Mouse (Mus musculus): Measurements from ENCODE around the gene Aldh1b1. TPM values are rescaled to one million over a fixed set of nuclear protein-coding genes. Genes with fewer than 3 reads are reported as not detected.

Gene Aldh1b1
- polyA plus RNA-seq (2015; fragmentation: Nextera tagmentation; extraction: Ambion mirVana): 22.7 and 24.2 TPM in 2 replicates

- Histone ChIP-seq H3K4me3 (ENCODE audit: low read depth, low read length) (peak within 1 kb of the TSS; percentile 51), H3K4me1 (ENCODE audit: control insufficient read depth, insufficient read depth, low read length) (peaks cover 14% of the 10 kb centered on the region), H3K36me3 (ENCODE audit: control insufficient read depth, insufficient read depth, low read length) (peaks cover 5% of the 10 kb centered on the region; the same call in 1 of the 2 replicates), H3K4me2 (ENCODE audit: low read length) (peak within 1 kb of the TSS; percentile 88), H3K9me3 (replicated peaks; ENCODE audit: control insufficient read depth, low read length, poor library complexity, severe bottlenecking) (no peaks in the 10 kb centered on the region), H3K27ac (ENCODE audit: low read length) (peak within 1 kb of the TSS; percentile 43), H3K27me3 (ENCODE audit: control insufficient read depth, insufficient read depth, low read depth, low read length) (no peaks in the 10 kb centered on the region), H3K9ac (ENCODE audit: low read depth, low read length) (peak within 1 kb of the TSS; percentile 75)
- WGBS: 1% methylated on average over 26 of the region's 26 CpGs
- peak; percentile 89 for ATAC-seq
Observed at GRCm38 (mm10) chr4:45798964-45799363, at the start of gene Aldh1b1. Gene Aldh1b1, plus strand, starts transcription at chr4:45799022.

DNA sequence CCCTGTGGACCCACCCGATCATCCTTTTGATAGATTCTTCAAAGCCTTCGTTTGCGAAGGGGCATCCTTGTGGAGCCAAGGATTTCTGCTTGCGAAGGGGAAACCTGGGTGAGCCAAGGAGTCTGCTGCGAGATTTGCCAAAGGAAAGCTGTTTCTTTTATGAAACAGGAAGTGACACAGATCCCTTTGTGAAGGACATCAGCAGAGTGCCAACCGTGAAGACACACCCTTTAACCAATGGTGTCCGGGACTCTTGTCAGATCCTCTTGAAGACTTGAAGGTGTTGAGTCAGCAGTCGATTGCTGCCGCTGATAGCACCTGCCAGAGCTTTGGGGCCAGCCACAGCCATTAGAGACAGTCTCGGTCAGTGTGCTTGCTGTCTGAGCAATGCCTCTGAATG lies 49.4 kb upstream of the Aldh1b1 start:
- Histone ChIP-seq H3K27me3 (ENCODE audit: control insufficient read depth, insufficient read depth, low read depth, low read length) (no peaks in the 10 kb centered on the region), H3K4me1 (ENCODE audit: control insufficient read depth, insufficient read depth, low read length) (peaks cover 11% of the 10 kb centered on the region; the same call in 1 of the 2 replicates), H3K4me2 (ENCODE audit: low read length) (no peak overlapping the region), H3K36me3 (ENCODE audit: control insufficient read depth, insufficient read depth, low read length) (no peaks in the 10 kb centered on the region), H3K9ac (ENCODE audit: low read depth, low read length) (no peak overlapping the region), H3K4me3 (ENCODE audit: low read depth, low read length) (no peak overlapping the region), H3K9me3 (replicated peaks; ENCODE audit: control insufficient read depth, low read length, poor library complexity, severe bottlenecking) (no peaks in the 10 kb centered on the region), H3K27ac (ENCODE audit: low read length) (no peak overlapping the region)
- ATAC-seq: no peak
- WGBS: 86% methylated on average over 10 of the region's 10 CpGs

GRCm38 (mm10) chr4:45750477-45750876 lies 48.3 kb upstream of the Aldh1b1 start:
- peaks cover 12% of the 10 kb centered on the region; the same call in 1 of the 2 replicates for H3K4me1 ChIP-seq (ENCODE audit: control insufficient read depth, insufficient read depth, low read length)
- H3K27me3 ChIP-seq (ENCODE audit: control insufficient read depth, insufficient read depth, low read depth, low read length): no peaks in the 10 kb centered on the region
- ATAC-seq: no peak
- no peak overlapping the region for H3K9ac ChIP-seq (ENCODE audit: low read depth, low read length)
- H3K9me3 ChIP-seq (replicated peaks; ENCODE audit: control insufficient read depth, low read length, poor library complexity, severe bottlenecking): no peaks in the 10 kb centered on the region
- H3K4me3 ChIP-seq (ENCODE audit: low read depth, low read length): no peak overlapping the region
- no peaks in the 10 kb centered on the region for H3K36me3 ChIP-seq (ENCODE audit: control insufficient read depth, insufficient read depth, low read length)
- no peak overlapping the region for H3K4me2 ChIP-seq (ENCODE audit: low read length)
- 89% methylated on average over 6 of the region's 6 CpGs for WGBS
- H3K27ac ChIP-seq (ENCODE audit: low read length): no peak overlapping the region

- no peak overlapping the region for H3K4me2 ChIP-seq (ENCODE audit: low read length)
Observed at GRCm38 (mm10) chr4:45753211-45753809, 45.5 kb upstream of the Aldh1b1 start.

GRCm38 (mm10) chr4:45754171-45754570 lies 44.7 kb upstream of the Aldh1b1 start:
- Histone ChIP-seq H3K9ac (ENCODE audit: low read depth, low read length) (no peak overlapping the region), H3K27ac (ENCODE audit: low read length) (peak overlapping the region; percentile 51), H3K27me3 (ENCODE audit: control insufficient read depth, insufficient read depth, low read depth, low read length) (no peaks in the 10 kb centered on the region), H3K4me3 (ENCODE audit: low read depth, low read length) (no peak overlapping the region), H3K36me3 (ENCODE audit: control insufficient read depth, insufficient read depth, low read length) (no peaks in the 10 kb centered on the region), H3K4me1 (ENCODE audit: control insufficient read depth, insufficient read depth, low read length) (peaks cover 12% of the 10 kb centered on the region; the same call in 1 of the 2 replicates), H3K4me2 (ENCODE audit: low read length) (no peak overlapping the region), H3K9me3 (replicated peaks; ENCODE audit: control insufficient read depth, low read length, poor library complexity, severe bottlenecking) (no peaks in the 10 kb centered on the region)
- no peak for ATAC-seq
- WGBS: 49% methylated on average over 4 of the region's 4 CpGs

More at GRCm38 (mm10) chr4:45753211-45753809, 45.5 kb upstream of the Aldh1b1 start:
- Histone ChIP-seq H3K36me3 (ENCODE audit: control insufficient read depth, insufficient read depth, low read length) (no peaks in the 10 kb centered on the region), H3K27me3 (ENCODE audit: control insufficient read depth, insufficient read depth, low read depth, low read length) (no peaks in the 10 kb centered on the region), H3K9me3 (replicated peaks; ENCODE audit: control insufficient read depth, low read length, poor library complexity, severe bottlenecking) (no peaks in the 10 kb centered on the region), H3K4me1 (ENCODE audit: control insufficient read depth, insufficient read depth, low read length) (peaks cover 12% of the 10 kb centered on the region; the same call in 1 of the 2 replicates), H3K9ac (ENCODE audit: low read depth, low read length) (no peak overlapping the region), H3K27ac (ENCODE audit: low read length) (0 out of 2 replicates have a peak overlapping the region, but pooled peaks have one; percentile 13), H3K4me3 (ENCODE audit: low read depth, low read length) (no peak overlapping the region)
- WGBS: 37% methylated on average over 5 of the region's 6 CpGs
- ATAC-seq: no peak

DNA sequence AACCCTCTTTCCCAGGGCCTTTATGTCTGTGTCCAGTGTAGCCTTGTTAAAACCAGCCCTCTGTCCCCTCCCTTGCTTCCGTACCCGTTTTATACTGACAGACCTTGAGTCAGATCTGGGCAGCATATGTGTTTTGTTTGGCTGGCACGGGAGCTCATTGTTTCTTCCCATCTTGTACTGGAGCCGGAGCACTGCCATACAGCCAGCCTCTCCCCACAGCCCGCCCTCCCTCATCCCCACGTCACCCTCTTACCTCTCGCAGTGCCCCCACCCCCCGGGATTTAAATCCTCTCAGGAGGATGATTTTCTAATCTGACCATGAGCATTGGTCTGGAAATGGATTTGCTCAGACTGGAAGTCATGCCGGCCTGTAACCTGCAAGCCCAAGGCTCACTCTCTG lies 43.7 kb upstream of the Aldh1b1 start:
- H3K4me2 ChIP-seq (ENCODE audit: low read length): no peak overlapping the region
- H3K4me1 ChIP-seq (ENCODE audit: control insufficient read depth, insufficient read depth, low read length): peaks cover 12% of the 10 kb centered on the region; the same call in 1 of the 2 replicates
- H3K4me3 ChIP-seq (ENCODE audit: low read depth, low read length): no peak overlapping the region
- H3K36me3 ChIP-seq (ENCODE audit: control insufficient read depth, insufficient read depth, low read length): no peaks in the 10 kb centered on the region
- no peak for ATAC-seq
- H3K9me3 ChIP-seq (replicated peaks; ENCODE audit: control insufficient read depth, low read length, poor library complexity, severe bottlenecking): no peaks in the 10 kb centered on the region
- 28% methylated on average over 9 of the region's 9 CpGs for WGBS
- peak overlapping the region; percentile 23; the same call in 1 of the 2 replicates for H3K27ac ChIP-seq (ENCODE audit: low read length)
- H3K27me3 ChIP-seq (ENCODE audit: control insufficient read depth, insufficient read depth, low read depth, low read length): no peaks in the 10 kb centered on the region
- H3K9ac ChIP-seq (ENCODE audit: low read depth, low read length): no peak overlapping the region

DNA sequence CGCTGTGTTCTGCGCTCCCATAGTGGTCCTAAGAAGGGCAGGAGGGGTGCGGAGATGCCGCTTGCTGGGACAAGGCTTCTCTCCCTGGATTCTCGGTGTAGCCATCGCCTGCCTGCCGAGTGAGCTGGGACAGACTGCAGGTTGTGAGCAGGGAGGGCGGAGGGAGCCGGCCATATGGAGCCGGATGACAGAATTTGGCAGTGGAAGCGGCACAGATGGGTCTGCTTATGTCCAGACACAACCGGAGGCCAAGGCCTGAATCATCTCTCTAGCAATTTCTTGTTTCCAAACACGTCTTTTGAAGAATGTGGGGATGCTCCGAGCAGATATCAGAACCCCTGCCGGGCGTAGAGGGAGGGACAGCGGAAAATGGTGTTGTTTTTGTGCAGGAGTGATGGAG lies 42.9 kb upstream of the Aldh1b1 start:
- H3K4me1 ChIP-seq (ENCODE audit: control insufficient read depth, insufficient read depth, low read length): peaks cover 12% of the 10 kb centered on the region; the same call in 1 of the 2 replicates
- H3K27ac ChIP-seq (ENCODE audit: low read length): peak overlapping the region; percentile 47; the same call in 1 of the 2 replicates
- H3K9ac ChIP-seq (ENCODE audit: low read depth, low read length): no peak overlapping the region
- no peaks in the 10 kb centered on the region for H3K9me3 ChIP-seq (replicated peaks; ENCODE audit: control insufficient read depth, low read length, poor library complexity, severe bottlenecking)
- peak; percentile 27; the same call in 1 of the 2 replicates for ATAC-seq
- no peaks in the 10 kb centered on the region for H3K36me3 ChIP-seq (ENCODE audit: control insufficient read depth, insufficient read depth, low read length)
- no peaks in the 10 kb centered on the region for H3K27me3 ChIP-seq (ENCODE audit: control insufficient read depth, insufficient read depth, low read depth, low read length)
- H3K4me2 ChIP-seq (ENCODE audit: low read length): no peak overlapping the region
- no peak overlapping the region for H3K4me3 ChIP-seq (ENCODE audit: low read depth, low read length)
- WGBS: 59% methylated on average over 17 of the region's 17 CpGs

GRCm38 (mm10) chr4:45757941-45758340 lies 40.9 kb upstream of the Aldh1b1 start:
- Histone ChIP-seq H3K9ac (ENCODE audit: low read depth, low read length) (no peak overlapping the region), H3K4me3 (ENCODE audit: low read depth, low read length) (no peak overlapping the region), H3K4me2 (ENCODE audit: low read length) (no peak overlapping the region), H3K27me3 (ENCODE audit: control insufficient read depth, insufficient read depth, low read depth, low read length) (no peaks in the 10 kb centered on the region), H3K27ac (ENCODE audit: low read length) (no peak overlapping the region), H3K36me3 (ENCODE audit: control insufficient read depth, insufficient read depth, low read length) (no peaks in the 10 kb centered on the region), H3K9me3 (replicated peaks; ENCODE audit: control insufficient read depth, low read length, poor library complexity, severe bottlenecking) (no peaks in the 10 kb centered on the region), H3K4me1 (ENCODE audit: control insufficient read depth, insufficient read depth, low read length) (peaks cover 13% of the 10 kb centered on the region)
- ATAC-seq: no peak
- 48% methylated on average over 5 of the region's 5 CpGs for WGBS

DNA sequence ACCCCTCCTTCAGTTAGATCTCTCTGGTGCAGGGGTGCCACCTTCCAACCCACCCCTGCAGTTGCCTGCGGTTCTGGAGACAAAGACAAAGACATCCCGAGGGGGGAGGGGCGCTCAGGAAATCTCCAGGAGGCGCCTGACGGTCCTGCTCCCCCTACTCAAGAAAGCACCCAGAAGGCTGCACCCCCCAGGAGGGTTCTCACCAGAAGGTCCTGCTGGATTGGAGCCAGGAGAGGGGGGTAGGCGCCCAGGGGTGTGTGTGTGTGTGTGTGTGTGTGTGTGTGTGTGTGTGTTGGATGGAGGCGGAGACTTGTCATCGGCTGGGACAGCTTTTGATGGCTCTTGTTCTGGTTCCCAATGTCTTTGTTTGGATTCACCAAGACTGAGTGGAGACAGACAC lies 39.4 kb upstream of the Aldh1b1 start:
- H3K9me3 ChIP-seq (replicated peaks; ENCODE audit: control insufficient read depth, low read length, poor library complexity, severe bottlenecking): no peaks in the 10 kb centered on the region
- WGBS: 61% methylated on average over 7 of the region's 8 CpGs
- H3K27me3 ChIP-seq (ENCODE audit: control insufficient read depth, insufficient read depth, low read depth, low read length): no peaks in the 10 kb centered on the region
- H3K4me3 ChIP-seq (ENCODE audit: low read depth, low read length): no peak overlapping the region
- no peak for ATAC-seq
- H3K9ac ChIP-seq (ENCODE audit: low read depth, low read length): no peak overlapping the region
- H3K36me3 ChIP-seq (ENCODE audit: control insufficient read depth, insufficient read depth, low read length): no peaks in the 10 kb centered on the region
- no peak overlapping the region for H3K27ac ChIP-seq (ENCODE audit: low read length)
- H3K4me1 ChIP-seq (ENCODE audit: control insufficient read depth, insufficient read depth, low read length): peaks cover 17% of the 10 kb centered on the region
- H3K4me2 ChIP-seq (ENCODE audit: low read length): no peak overlapping the region

Data from midbrain, embryonic 16.5 days (tissue).